Mouse (Mus musculus): ENCODE results near the gene Zfp60.

GRCm38 (mm10) chr7:27797906-27798811 lies 67.0 kb downstream of the Zfp60 start:
- TF ChIP-seq POLR2A (IDR thresholded peaks at IDR 0.05; ENCODE audit: borderline replicate concordance, low read depth, low read length) = no peak
- TF ChIP-seq CTCF (IDR thresholded peaks at IDR 0.05; ENCODE audit: low read depth, low read length) = no peak
